Comparison of ENCODE assay signal across 9 mouse cellular contexts in genomic region chrX:153500047-153500345, GRCm38 (mm10). TPM values are rescaled to one million over a fixed set of nuclear protein-coding genes. Genes with fewer than 3 reads are reported as not detected.
DNase-seq lines count a peak whose midpoint lies in the region; ATAC-seq and TF ChIP-seq lines count a peak whose summit lies in the region.
"Had no signal": no experiment of that assay in that cellular context is flagged by ENCODE, and none has a peak within 500 bp of the region (broad histone marks: within the 10 kb centered on the region; RNA-seq: fewer than 3 reads in every experiment).

No protein-coding gene starts in this region.

- no peak for DNase-seq in kidney, postnatal 4 days
- no peak for DNase-seq in ES-E14 (ENCODE audit: low read depth, low spot score)
- DNase-seq in embryonic facial prominence, embryonic 10.5 days (ENCODE audit: low spot score) = no peak
- peak; percentile 38 for DNase-seq in hindbrain, postnatal 0 days (ENCODE audit: low spot score)
- no peak for DNase-seq in midbrain, embryonic 14.5 days
- no peak for DNase-seq in natural killer cell, adult 2 months (ENCODE audit: low spot score in 2 of 2)
- no peak for DNase-seq in testis, postnatal 14 days (ENCODE audit: low spot score)

- H3K27ac ChIP-seq in kidney, embryonic 14.5 days (ENCODE audit: low read depth, low read length) = no peak overlapping the region
- H3K27ac ChIP-seq in ES-E14 (ENCODE audit: insufficient read depth, low read depth, low read length, poor library complexity, severe bottlenecking) = no peak overlapping the region
- H3K27ac ChIP-seq in embryonic facial prominence, embryonic 10.5 days (replicated peaks) = peak overlapping the region; percentile 95
- H3K27ac ChIP-seq in hindbrain, postnatal 0 days = peak overlapping the region; percentile 97; the same call in 1 of the 2 replicates
- peak overlapping the region; percentile 95 for H3K27ac ChIP-seq in midbrain, embryonic 14.5 days (replicated peaks; ENCODE audit: low read depth, low read length)

- no peak for TF ChIP-seq CTCF in hindbrain, postnatal 0 days (IDR thresholded peaks at IDR 0.05; ENCODE audit: low read depth)

- H3K9ac ChIP-seq in kidney, embryonic 14.5 days (ENCODE audit: low read depth, low read length) = peak overlapping the region; percentile 78
- H3K9ac ChIP-seq in ES-E14 (ENCODE audit: insufficient read depth, low read depth, low read length, poor library complexity, severe bottlenecking) = peak overlapping the region; percentile 43
- peak overlapping the region; percentile 73 for H3K9ac ChIP-seq in hindbrain, postnatal 0 days (replicated peaks; ENCODE audit: low read length)
- H3K9ac ChIP-seq in midbrain, embryonic 14.5 days (replicated peaks; ENCODE audit: low read length) = peak overlapping the region; percentile 86

- WGBS in kidney, embryonic 14.5 days = 23% methylated on average over 12 of the region's 12 CpGs
- 21% methylated on average over 12 of the region's 12 CpGs for WGBS in embryonic facial prominence, embryonic 10.5 days
- WGBS in hindbrain, postnatal 0 days = 31% methylated on average over 12 of the region's 12 CpGs
- 23% methylated on average over 12 of the region's 12 CpGs for WGBS in midbrain, embryonic 14.5 days

- in situ Hi-C loops in ES-E14 (cut with MboI; ENCODE audit: low sequenced_read_pairs in 2 of 2, unreplicated experiment in 2 of 2) = no loop called here

- ATAC-seq in kidney, embryonic 14.5 days (ENCODE audit: low FRiP score, low TSS enrichment) = no peak
- no peak for ATAC-seq in hindbrain, postnatal 0 days
- ATAC-seq in midbrain, embryonic 14.5 days (ENCODE audit: low FRiP score, low TSS enrichment) = no peak

- H3K4me1 ChIP-seq in kidney, embryonic 14.5 days (ENCODE audit: control insufficient read depth, insufficient read depth, low read length) = no peaks in the 10 kb centered on the region
- no peaks in the 10 kb centered on the region; a peak in 1 of 4 replicates for H3K4me1 ChIP-seq in ES-E14 (ENCODE audit: control insufficient read depth in 2 of 2, insufficient read depth in 2 of 2, low read length in 2 of 2, poor library complexity in 1 of 2)
- no peaks in the 10 kb centered on the region for H3K4me1 ChIP-seq in embryonic facial prominence, embryonic 10.5 days
- H3K4me1 ChIP-seq in hindbrain, postnatal 0 days (ENCODE audit: insufficient read depth, low read length) = no peaks in the 10 kb centered on the region
- peaks cover 4% of the 10 kb centered on the region; the same call in 1 of the 2 replicates for H3K4me1 ChIP-seq in midbrain, embryonic 14.5 days (ENCODE audit: control insufficient read depth, insufficient read depth, low read length)

- no peaks in the 10 kb centered on the region for H3K27me3 ChIP-seq in kidney, embryonic 14.5 days (ENCODE audit: control insufficient read depth, insufficient read depth, low read length)
- H3K27me3 ChIP-seq in embryonic facial prominence, embryonic 10.5 days (replicated peaks; ENCODE audit: low read depth, poor library complexity, severe bottlenecking) = no peaks in the 10 kb centered on the region
- H3K27me3 ChIP-seq in hindbrain, postnatal 0 days (ENCODE audit: insufficient read depth, low read length) = no peaks in the 10 kb centered on the region
- H3K27me3 ChIP-seq in midbrain, embryonic 14.5 days (ENCODE audit: control insufficient read depth, insufficient read depth, low read length) = no peaks in the 10 kb centered on the region

- H3K36me3 ChIP-seq in kidney, embryonic 14.5 days (ENCODE audit: control insufficient read depth, insufficient read depth, low read length) = no peaks in the 10 kb centered on the region
- peaks cover 10% of the 10 kb centered on the region; the same call in 1 of the 2 replicates for H3K36me3 ChIP-seq in ES-E14 (ENCODE audit: control insufficient read depth, insufficient read depth, low read length, poor library complexity, severe bottlenecking)
- H3K36me3 ChIP-seq in embryonic facial prominence, embryonic 10.5 days (replicated peaks) = peaks cover 9% of the 10 kb centered on the region
- no peaks in the 10 kb centered on the region for H3K36me3 ChIP-seq in hindbrain, postnatal 0 days (ENCODE audit: insufficient read depth, low read length)
- no peaks in the 10 kb centered on the region for H3K36me3 ChIP-seq in midbrain, embryonic 14.5 days (ENCODE audit: control insufficient read depth, insufficient read depth, low read length)

- peak overlapping the region; percentile 72 for H3K4me2 ChIP-seq in kidney, embryonic 14.5 days (replicated peaks; ENCODE audit: low read depth, low read length)
- peak overlapping the region; percentile 68 for H3K4me2 ChIP-seq in hindbrain, postnatal 0 days (ENCODE audit: low read depth, low read length)
- H3K4me2 ChIP-seq in midbrain, embryonic 14.5 days (ENCODE audit: low read length) = peak overlapping the region; percentile 64

- H3K4me3 ChIP-seq in kidney, embryonic 14.5 days (ENCODE audit: low read length) = peak overlapping the region; percentile 63
- peak overlapping the region; percentile 82 to 99; a peak in 3 of 4 replicates for H3K4me3 ChIP-seq in ES-E14 (ENCODE audit: insufficient read depth in 1 of 2, low read depth in 1 of 2, low read length in 2 of 2, poor library complexity in 1 of 2, severe bottlenecking in 1 of 2)
- peak overlapping the region; percentile 70 for H3K4me3 ChIP-seq in embryonic facial prominence, embryonic 10.5 days
- H3K4me3 ChIP-seq in hindbrain, postnatal 0 days (ENCODE audit: low read length) = peak overlapping the region; percentile 59
- H3K4me3 ChIP-seq in midbrain, embryonic 14.5 days (replicated peaks; ENCODE audit: low read depth, low read length) = peak overlapping the region; percentile 59

- H3K9me3 ChIP-seq in kidney, embryonic 14.5 days (ENCODE audit: control insufficient read depth, low read length) = no peaks in the 10 kb centered on the region
- H3K9me3 ChIP-seq in ES-E14 (ENCODE audit: control insufficient read depth, insufficient read depth, low read depth, low read length) = no peaks in the 10 kb centered on the region
- peaks cover 9% of the 10 kb centered on the region; the same call in 1 of the 2 replicates for H3K9me3 ChIP-seq in embryonic facial prominence, embryonic 10.5 days
- H3K9me3 ChIP-seq in hindbrain, postnatal 0 days (ENCODE audit: low read length) = no peaks in the 10 kb centered on the region
- no peaks in the 10 kb centered on the region for H3K9me3 ChIP-seq in midbrain, embryonic 14.5 days (ENCODE audit: control insufficient read depth, low read length)

TF ChIP-seq in ES-E14, 5 proteins besides CTCF, POLR2A, EP300 and RAD21:
- no peak for TF ChIP-seq MAFK (IDR thresholded peaks at IDR 0.05; ENCODE audit: insufficient read depth, low read depth, low read length)
- TF ChIP-seq HCFC1 (IDR thresholded peaks at IDR 0.05; ENCODE audit: borderline replicate concordance, insufficient read depth, low read length) = no peak
- no peak for TF ChIP-seq CHD2 (IDR thresholded peaks at IDR 0.05; ENCODE audit: low read depth, low read length)
- TF ChIP-seq ZNF384 (IDR thresholded peaks at IDR 0.05; ENCODE audit: low read depth, low read length) = no peak
- no peak for TF ChIP-seq ZC3H11A (IDR thresholded peaks at IDR 0.05; ENCODE audit: borderline replicate concordance, low read depth, low read length)

RNA-seq across cellular contexts. Expression of gene Ubqln2, which starts 2.0 kb away (rescaled TPM):
- polyA plus RNA-seq in kidney, embryonic 14.5 days (2014; fragmentation: Nextera tagmentation; extraction: Ambion mirVana) = 35.6 and 37.0 TPM in 2 replicates
- 13.1 and 20.9 TPM in 2 replicates for total RNA-seq in ES-E14 (2012; rRNA removed)
- 34.5 and 37.3 TPM in 2 replicates for polyA plus RNA-seq in embryonic facial prominence, embryonic 10.5 days (2016; fragmentation: Nextera tagmentation; extraction: Ambion mirVana)
- 112 and 128 TPM in 2 replicates for total RNA-seq in hindbrain, postnatal 0 days (2014; rRNA removed)
- polyA plus RNA-seq in hindbrain, postnatal 0 days (2015; fragmentation: Nextera tagmentation; extraction: Ambion mirVana) = 38.9 and 43.6 TPM in 2 replicates
- polyA plus RNA-seq in midbrain, embryonic 14.5 days (2014; fragmentation: Nextera tagmentation; extraction: Ambion mirVana) = 68.8 and 79.3 TPM in 2 replicates

RNA-seq across cellular contexts. Expression of gene Cypt3, which starts 58.4 kb away (rescaled TPM):
- not detected in 2 replicates for polyA plus RNA-seq in kidney, embryonic 14.5 days (2014; fragmentation: Nextera tagmentation; extraction: Ambion mirVana)
- total RNA-seq in ES-E14 (2012; rRNA removed) = 1.0 TPM in 1 of 2 replicates, not detected in the other
- polyA plus RNA-seq in embryonic facial prominence, embryonic 10.5 days (2016; fragmentation: Nextera tagmentation; extraction: Ambion mirVana) = not detected in 2 replicates
- total RNA-seq in hindbrain, postnatal 0 days (2014; rRNA removed) = not detected in 2 replicates
- polyA plus RNA-seq in hindbrain, postnatal 0 days (2015; fragmentation: Nextera tagmentation; extraction: Ambion mirVana) = not detected in 2 replicates
- not detected in 2 replicates for polyA plus RNA-seq in midbrain, embryonic 14.5 days (2014; fragmentation: Nextera tagmentation; extraction: Ambion mirVana)
- total RNA-seq: liver, adult 2 months had no signal
- polyA plus RNA-seq: liver, adult 2 months had no signal

Comparison
In these comparisons a context has a peak if more than half of its experiments do, and no peak if none do; other contexts are left out.
1. H3K27ac ChIP-seq: peak in embryonic facial prominence, embryonic 10.5 days (single experiment), hindbrain, postnatal 0 days (single experiment) and midbrain, embryonic 14.5 days (single experiment); none in kidney, embryonic 14.5 days (single experiment) and ES-E14 (single experiment).
2. Peak in every context shown above with its lines, with median percentiles within 50 percentile points of each other: H3K4me2 ChIP-seq, H3K4me3 ChIP-seq and H3K9ac ChIP-seq.